Mouse (Mus musculus): ENCODE measurements at regions not wholly inside any gene's neighbourhood (a gene's known extent, or its start where the extent isn't known, plus 50 kb on each side); places are given as distances from the start of the nearest gene placed in this dataset.
A peak's percentile ranks its signal among the peaks of the same experiment; 100 is the strongest.

DNA sequence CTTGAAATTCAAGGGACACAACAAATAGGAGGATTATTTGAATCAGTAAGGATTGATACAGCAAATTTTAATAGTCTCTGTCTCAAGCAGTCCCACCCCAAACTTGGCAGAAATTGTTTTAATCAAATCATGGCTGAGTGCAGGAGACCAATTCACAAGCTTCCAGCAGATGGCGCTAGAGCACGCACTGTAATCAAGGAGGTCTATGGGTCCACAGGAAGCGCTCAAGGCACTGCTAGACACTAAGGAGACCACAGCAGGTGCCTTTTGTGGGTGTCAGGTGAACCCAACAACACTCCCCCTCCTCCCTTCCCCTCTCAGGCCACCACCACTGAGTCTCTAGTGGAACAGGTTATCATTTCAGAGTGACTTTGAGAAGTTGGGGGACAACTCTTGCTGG is 115.4 kb downstream of the Sec23ip start:
- TF ChIP-seq CTCF (IDR thresholded peaks at IDR 0.05; ENCODE audit: insufficient read depth, low read depth, low read length) (peak; percentile 57), POLR2A (IDR thresholded peaks at IDR 0.05; ENCODE audit: insufficient read depth, low read depth, low read length) (no peak)
